Mouse (Mus musculus) thymus, postnatal 10 days (tissue): ENCODE measurements around the gene Dpep1.

Experiments
- DNase-seq, 2 experiments: peaks; one replicate each; pipeline ENCODE4 v3.0.0; 2021; ENCODE audit warnings: low spot score in 2 of 2

Gene Dpep1

DNA sequence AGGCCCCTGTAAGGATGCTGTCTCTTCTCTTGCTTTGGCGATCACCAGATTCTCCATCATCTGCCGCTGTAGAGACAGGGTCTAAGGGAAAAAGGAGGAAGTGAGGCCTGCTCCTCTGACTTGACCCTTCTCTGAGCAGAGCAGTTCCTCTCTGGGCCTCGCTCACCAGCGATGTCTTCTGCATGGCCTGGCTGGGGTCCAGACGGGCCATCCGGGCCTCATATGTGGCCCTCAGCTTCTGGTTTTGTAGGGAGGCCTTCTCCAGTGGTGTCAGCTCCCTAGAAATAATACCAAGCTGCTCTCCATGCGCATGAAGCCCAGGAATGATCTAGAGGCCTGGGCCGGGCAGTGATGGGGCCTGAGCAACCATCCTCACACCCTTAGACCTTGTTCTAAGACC, 62.6 kb downstream of the Dpep1 start:
- DNase-seq = no peak

DNA sequence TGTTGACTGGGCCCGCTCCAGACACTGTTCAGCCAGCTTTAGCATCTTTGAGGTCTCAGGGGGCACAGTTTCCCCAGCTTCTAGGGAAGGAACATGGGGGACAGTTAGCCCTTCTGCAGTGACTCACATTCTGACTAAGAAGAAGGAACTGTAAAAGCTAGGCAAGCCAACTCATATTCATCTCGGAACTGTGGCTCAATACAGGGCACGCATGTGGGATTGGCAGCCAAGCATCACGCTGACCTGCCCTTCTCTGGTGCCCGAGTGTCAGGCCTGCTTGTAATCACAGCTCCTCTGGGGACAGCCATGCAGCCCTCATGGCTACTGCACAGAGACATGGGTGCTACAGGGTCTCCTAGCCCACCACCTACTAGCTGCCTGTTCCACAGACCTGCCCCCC, 64.9 kb downstream of the Dpep1 start:
- DNase-seq = no peak
